Mouse (Mus musculus): ENCODE data around the gene Fam187b. TPM values are rescaled to one million over a fixed set of nuclear protein-coding genes. Genes with fewer than 3 reads are reported as not detected.
A peak's percentile ranks its signal among the peaks of the same experiment; 100 is the strongest.

The Fam187b gene
- total RNA-seq, 2 experiments from 2014 or later: 0.23 to 0.38 TPM

DNA sequence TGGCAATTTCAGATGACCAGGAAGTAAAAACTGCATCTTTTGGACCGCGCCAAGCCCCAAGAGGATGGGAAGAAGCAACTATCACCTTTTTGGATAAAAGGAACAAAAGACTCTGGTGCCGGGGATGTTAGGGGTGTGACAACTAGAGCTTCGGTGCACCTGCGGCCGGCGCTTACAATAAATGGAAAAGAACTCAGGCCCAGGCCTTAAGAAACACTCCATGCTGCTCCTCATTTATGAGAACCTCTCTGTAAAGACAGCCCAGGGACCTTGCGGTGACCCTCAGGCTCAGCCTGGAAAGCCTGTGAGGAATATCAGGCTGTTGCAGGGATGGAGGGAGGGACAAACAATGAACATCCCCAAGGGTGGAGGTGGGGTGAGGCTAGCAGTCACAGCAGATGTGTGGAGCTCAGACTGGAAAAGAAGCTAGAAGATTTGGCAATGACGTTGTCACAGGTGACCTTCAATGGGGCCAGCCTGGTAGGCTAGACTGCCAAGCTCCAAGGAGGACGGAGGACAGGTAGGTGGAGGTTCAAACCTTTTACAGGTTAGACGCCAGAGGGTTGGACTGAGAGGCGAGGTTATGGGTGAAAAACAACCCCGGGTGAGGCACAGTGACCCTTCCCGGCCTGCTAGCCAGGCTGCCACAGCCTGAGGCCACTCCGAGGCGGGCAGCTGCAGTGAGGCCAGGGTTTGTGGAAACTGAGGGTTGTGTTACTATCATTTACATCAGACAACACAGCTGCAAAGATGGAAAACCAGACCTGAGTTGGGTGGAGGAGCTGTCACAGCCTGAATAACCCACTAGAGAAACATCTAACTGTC lies 20.9 kb upstream of the Fam187b start:
- no peak for DNase-seq (ENCODE audit: extremely low spot score in 1 of 2, low spot score in 2 of 2)
- intact Hi-C loops (cut with DNase I): no loop called here
- H3K4me3 ChIP-seq: no peak overlapping the region
- no peak for TF ChIP-seq CTCF (IDR thresholded peaks at IDR 0.05)
- H3K27ac ChIP-seq: no peak overlapping the region

GRCm38 (mm10) chr7:30953459-30953858 lies 20.1 kb upstream of the Fam187b start:
- TF ChIP-seq CTCF (IDR thresholded peaks at IDR 0.05): no peak
- intact Hi-C loops (cut with DNase I): no loop called here
- peak overlapping the region; percentile 24; the same call in 1 of the 2 replicates for H3K27ac ChIP-seq
- H3K4me3 ChIP-seq: no peak overlapping the region
- no peak for DNase-seq (ENCODE audit: extremely low spot score in 1 of 2, low spot score in 2 of 2)

GRCm38 (mm10) chr7:30954036-30954435 lies 19.6 kb upstream of the Fam187b start:
- DNase-seq (ENCODE audit: extremely low spot score in 1 of 2, low spot score in 2 of 2): no peak
- intact Hi-C loops (cut with DNase I): no loop called here

GRCm38 (mm10) chr7:30954971-30955520 lies 18.5 kb upstream of the Fam187b start:
- Histone ChIP-seq H3K4me3 (peak overlapping the region; percentile 75), H3K27ac (peak overlapping the region; percentile 100; the same call in 1 of the 2 replicates)
- no peak for DNase-seq (ENCODE audit: extremely low spot score in 1 of 2, low spot score in 2 of 2)
- intact Hi-C loops (cut with DNase I): loop anchor here (5.0 kb wide), 2 partner anchors 142 to 368 kb away; partner anchors contain the start of gene Kmt2b
- TF ChIP-seq CTCF (IDR thresholded peaks at IDR 0.05): no peak

More at GRCm38 (mm10) chr7:30954036-30954435, 19.6 kb upstream of the Fam187b start:
- H3K4me3 ChIP-seq: no peak overlapping the region
- H3K27ac ChIP-seq: peak overlapping the region; percentile 24; the same call in 1 of the 2 replicates
- no peak; the same call in 1 of the 2 replicates for TF ChIP-seq CTCF (IDR thresholded peaks at IDR 0.05)

DNA sequence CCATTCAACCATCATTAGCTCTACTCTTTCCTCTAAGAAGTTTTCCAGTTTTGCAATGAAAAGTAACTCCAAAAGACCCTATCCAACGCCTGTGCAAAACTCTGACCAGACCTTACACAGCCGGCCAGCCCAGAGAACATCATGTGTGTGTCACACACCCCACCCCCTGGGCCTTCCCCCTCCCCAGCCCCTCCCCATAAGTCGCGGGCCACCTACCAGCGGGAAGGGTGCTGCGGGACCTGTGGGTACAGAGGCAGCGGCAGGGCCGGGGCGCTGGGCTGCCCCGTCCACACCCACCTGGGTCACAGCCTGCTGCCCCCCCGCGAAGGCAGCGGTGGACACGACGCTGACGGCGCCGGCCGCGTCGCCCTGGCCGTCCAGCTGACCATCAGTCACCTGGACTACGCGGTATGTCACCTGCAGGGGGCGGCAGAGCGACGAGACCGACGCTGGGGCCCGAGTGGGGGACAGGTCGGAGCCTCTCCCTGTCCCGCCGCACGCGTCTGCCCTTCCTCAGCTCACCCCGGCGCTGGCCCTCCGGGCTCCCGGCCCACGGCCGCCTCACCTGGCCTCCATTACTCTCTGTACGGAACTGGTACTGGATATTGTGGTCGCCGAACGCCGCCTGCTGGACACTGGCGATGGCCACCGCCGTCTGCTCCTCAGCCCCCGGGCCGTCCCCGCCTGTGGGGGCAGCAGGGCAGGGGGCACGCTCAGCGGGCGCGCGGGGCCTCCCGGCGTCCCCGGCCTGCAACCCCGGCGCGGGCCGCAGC lies 17.8 kb upstream of the Fam187b start:
- peak; percentile 78 to 82 for DNase-seq (ENCODE audit: extremely low spot score in 1 of 2, low spot score in 2 of 2)
- peak; percentile 81 for TF ChIP-seq CTCF (IDR thresholded peaks at IDR 0.05)
- H3K27ac ChIP-seq: peak overlapping the region; percentile 100
- peak overlapping the region; percentile 75 for H3K4me3 ChIP-seq
- intact Hi-C loops (cut with DNase I): loop anchor here (2.0 to 5.0 kb wide), 3 partner anchors 97 to 368 kb away; partner anchors contain the start of gene Kmt2b

DNA sequence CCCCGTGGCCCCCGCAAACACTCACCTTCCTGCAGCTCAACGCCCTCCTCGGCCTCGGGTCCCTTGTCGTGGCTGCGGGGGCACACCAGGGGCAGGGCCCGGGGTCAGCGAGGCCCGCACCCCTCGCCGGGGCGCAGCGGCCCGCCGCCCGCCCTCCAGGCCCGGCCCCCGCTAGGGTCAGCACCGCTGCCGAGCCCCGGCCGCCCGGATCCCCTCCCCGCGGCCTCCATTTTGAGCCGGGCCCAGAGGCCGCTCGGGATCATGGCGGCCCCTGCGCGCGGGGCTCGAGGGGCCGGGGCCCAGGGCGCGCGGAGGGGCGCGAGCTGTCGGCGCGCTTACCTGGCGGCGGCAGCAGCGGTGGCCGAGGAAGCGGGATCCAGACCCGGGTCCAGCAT lies 17.2 kb upstream of the Fam187b start:
- DNase-seq (ENCODE audit: extremely low spot score in 1 of 2, low spot score in 2 of 2): peak; percentile 45 to 49
- H3K27ac ChIP-seq: peak overlapping the region; percentile 100
- TF ChIP-seq CTCF (IDR thresholded peaks at IDR 0.05): no peak
- intact Hi-C loops (cut with DNase I): loop anchor here (2.0 to 5.0 kb wide), 3 partner anchors 96 to 369 kb away; partner anchors contain the start of gene Kmt2b
- H3K4me3 ChIP-seq: peak overlapping the region; percentile 75

GRCm38 (mm10) chr7:30956756-30957366 lies 16.7 kb upstream of the Fam187b start, which contains the start of gene Usf2:
Gene Usf2, minus strand, starts transcription at chr7:30956803.
- peak; percentile 79 to 84 for DNase-seq (ENCODE audit: extremely low spot score in 1 of 2, low spot score in 2 of 2)
- intact Hi-C loops (cut with DNase I): loop anchor here (1.0 to 5.0 kb wide), 4 partner anchors 60 to 370 kb away; partner anchors contain the start of gene Kmt2b
- peak within 1 kb of the TSS; percentile 100 for H3K27ac ChIP-seq
- TF ChIP-seq CTCF (IDR thresholded peaks at IDR 0.05): no peak
- peak within 1 kb of the TSS; percentile 75 for H3K4me3 ChIP-seq

DNA sequence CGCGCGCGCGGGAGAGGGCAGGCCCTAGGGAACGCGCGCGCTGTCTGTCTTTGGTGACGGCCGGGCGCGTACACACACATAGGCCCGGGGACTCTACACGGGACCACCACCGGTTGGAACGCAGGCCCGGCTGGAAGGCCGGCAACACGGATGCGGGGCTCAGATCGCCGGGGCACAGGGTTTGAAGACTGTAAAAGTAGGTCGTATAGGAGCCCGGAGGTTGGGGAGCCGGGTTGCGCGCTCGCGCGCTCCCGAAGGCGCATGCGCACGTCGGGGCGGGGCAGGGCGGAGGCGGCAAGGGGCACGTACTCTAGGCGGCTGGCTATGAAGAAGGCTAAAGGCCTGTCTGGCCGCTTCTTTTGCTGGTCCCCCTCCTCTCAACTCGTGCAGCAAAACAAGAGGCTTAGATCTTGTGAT lies 16.2 kb upstream of the Fam187b start:
- Histone ChIP-seq H3K27ac (peak overlapping the region; percentile 100), H3K4me3 (peak overlapping the region; percentile 75)
- intact Hi-C loops (cut with DNase I): loop anchor here (1.0 to 5.0 kb wide), 4 partner anchors 60 to 370 kb away; partner anchors contain the start of gene Kmt2b
- TF ChIP-seq CTCF (IDR thresholded peaks at IDR 0.05): no peak
- DNase-seq (ENCODE audit: extremely low spot score in 1 of 2, low spot score in 2 of 2): peak; percentile 90 to 92

DNA sequence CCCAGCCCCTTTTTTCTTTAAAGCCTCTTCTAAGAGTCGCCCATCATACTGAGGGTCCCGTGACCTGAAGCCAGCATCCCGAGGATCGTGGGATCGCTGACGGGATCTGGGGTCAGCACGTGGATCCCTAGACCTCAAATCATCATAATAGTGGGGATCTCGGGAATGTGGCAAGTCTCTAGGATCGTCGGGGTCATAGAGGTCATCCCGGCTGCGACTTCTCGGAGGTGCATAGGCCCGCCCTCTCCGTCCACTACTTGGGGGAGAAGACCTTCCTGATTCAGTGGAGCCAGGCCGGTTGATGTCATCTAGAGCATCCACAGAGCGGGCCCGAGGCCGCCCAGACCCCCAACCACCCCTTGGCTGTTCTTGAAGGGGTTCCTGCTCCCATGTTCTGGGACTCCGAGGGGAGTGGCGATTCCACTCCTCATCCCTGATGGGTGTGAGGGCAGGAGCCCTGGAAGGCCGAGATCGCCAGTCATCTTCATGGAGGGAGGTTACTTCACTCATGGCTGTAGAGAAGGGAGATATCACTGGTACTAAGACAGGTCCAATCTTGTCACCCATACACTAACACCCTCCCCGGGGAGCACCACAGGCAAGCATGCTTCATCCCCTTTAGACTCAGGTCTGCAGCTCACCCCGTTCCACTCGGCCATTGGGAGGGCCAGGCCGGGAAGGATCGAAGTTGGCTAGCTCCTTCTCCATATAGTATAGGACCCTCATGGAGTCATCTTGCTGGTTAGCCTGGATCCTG lies 15.3 kb upstream of the Fam187b start:
- no peak for TF ChIP-seq CTCF (IDR thresholded peaks at IDR 0.05)
- peak overlapping the region; percentile 100 for H3K27ac ChIP-seq
- intact Hi-C loops (cut with DNase I): loop anchor here (5.0 kb wide), 2 partner anchors 139 to 371 kb away; partner anchors contain the start of gene Kmt2b
- peak overlapping the region; percentile 75 for H3K4me3 ChIP-seq
- no peak for DNase-seq (ENCODE audit: extremely low spot score in 1 of 2, low spot score in 2 of 2)

DNA sequence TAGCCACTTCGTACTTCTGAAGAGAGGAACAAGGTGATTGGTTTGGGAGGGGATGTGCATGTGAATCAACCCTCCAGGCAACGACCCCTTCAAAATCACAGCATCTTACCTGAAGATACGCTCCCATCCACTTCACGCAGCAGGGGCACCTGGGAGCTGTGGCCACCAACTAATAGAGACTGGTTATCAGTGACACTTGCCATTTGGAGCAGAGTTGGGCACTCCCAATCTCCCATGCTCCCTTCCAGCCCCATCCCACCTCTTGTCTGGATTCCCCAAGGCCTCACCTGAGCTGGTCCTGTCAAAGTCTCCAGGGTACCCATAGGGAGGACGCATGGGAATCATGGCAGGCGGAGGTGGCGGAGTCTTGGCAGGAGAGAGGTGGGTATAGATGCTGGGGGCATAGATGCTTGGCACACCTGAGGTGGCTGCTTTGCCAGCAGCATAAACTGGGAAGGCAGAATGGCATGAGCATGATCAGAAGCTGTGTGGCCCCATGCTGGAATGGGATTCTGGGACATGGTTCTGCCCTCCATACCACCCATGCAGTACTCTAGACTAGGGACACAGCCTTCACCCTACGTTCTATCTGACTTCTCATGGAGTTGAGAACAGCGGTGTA lies 14.6 kb upstream of the Fam187b start:
- Histone ChIP-seq H3K4me3 (no peak overlapping the region), H3K27ac (no peak overlapping the region)
- intact Hi-C loops (cut with DNase I): loop anchor here (5.0 kb wide), 2 partner anchors 138 to 372 kb away; partner anchors contain the start of gene Kmt2b
- TF ChIP-seq CTCF (IDR thresholded peaks at IDR 0.05): no peak
- no peak for DNase-seq (ENCODE audit: extremely low spot score in 1 of 2, low spot score in 2 of 2)
